Mouse (Mus musculus): ENCODE results near the gene Pum2. TPM values are rescaled to one million over a fixed set of nuclear protein-coding genes. Genes with fewer than 3 reads are reported as not detected.

The Pum2 gene
- polyA plus RNA-seq, 1 experiment from 2014 or later, result 54.8 TPM

GRCm38 (mm10) chr12:8770946-8771843 is 97.3 kb downstream of the Pum2 start, which contains the start of gene Sdc1:
TSS of gene Sdc1 (plus strand) at chr12:8771323.
- peak within 1 kb of the TSS; percentile 96 for H3K27ac ChIP-seq
- peak within 1 kb of the TSS; percentile 82 for H3K4me2 ChIP-seq (replicated peaks)
- peak within 1 kb of the TSS; percentile 79 for H3K4me3 ChIP-seq
- H3K9ac ChIP-seq, result peak within 1 kb of the TSS; percentile 92
- H3K4me1 ChIP-seq, result peaks cover 36% of the 10 kb centered on the region
- H3K36me3 ChIP-seq, result 0 out of 2 replicates have a peak, but pooled peaks cover 4% of the 10 kb centered on the region
- peak; percentile 93 for ATAC-seq (ENCODE audit: low FRiP score, low read depth)
- no peaks in the 10 kb centered on the region for H3K27me3 ChIP-seq
- no peaks in the 10 kb centered on the region for H3K9me3 ChIP-seq
- under 1% methylated on average over 66 of the region's 67 CpGs for WGBS

GRCm38 (mm10) chr12:8771844-8772380 is 98.0 kb downstream of the Pum2 start:
- under 1% methylated on average over 37 of the region's 37 CpGs for WGBS

GRCm38 (mm10) chr12:8772451-8773143 is 98.7 kb downstream of the Pum2 start:
- WGBS, result under 1% methylated on average over 50 of the region's 55 CpGs
- Histone ChIP-seq H3K4me3 (peak overlapping the region; percentile 79), H3K4me1 (peaks cover 50% of the 10 kb centered on the region), H3K4me2 (replicated peaks) (peak overlapping the region; percentile 82), H3K27ac (peak overlapping the region; percentile 96), H3K9ac (peak overlapping the region; percentile 92), H3K27me3 (no peaks in the 10 kb centered on the region), H3K36me3 (0 out of 2 replicates have a peak, but pooled peaks cover 4% of the 10 kb centered on the region), H3K9me3 (no peaks in the 10 kb centered on the region)
- ATAC-seq (ENCODE audit: low FRiP score, low read depth), result peak; percentile 29

More at GRCm38 (mm10) chr12:8771844-8772380, 98.0 kb downstream of the Pum2 start:
- Histone ChIP-seq H3K4me1 (peaks cover 43% of the 10 kb centered on the region), H3K27ac (peak overlapping the region; percentile 96), H3K9ac (peak overlapping the region; percentile 92), H3K9me3 (no peaks in the 10 kb centered on the region), H3K4me3 (peak overlapping the region; percentile 79), H3K36me3 (0 out of 2 replicates have a peak, but pooled peaks cover 4% of the 10 kb centered on the region), H3K27me3 (no peaks in the 10 kb centered on the region), H3K4me2 (replicated peaks) (peak overlapping the region; percentile 82)
- no peak for ATAC-seq (ENCODE audit: low FRiP score, low read depth)

GRCm38 (mm10) chr12:8773336-8773735 is 99.4 kb downstream of the Pum2 start:
- H3K4me2 ChIP-seq (replicated peaks), result peak overlapping the region; percentile 82
- peak overlapping the region; percentile 96 for H3K27ac ChIP-seq
- no peak for ATAC-seq (ENCODE audit: low FRiP score, low read depth)
- peaks cover 57% of the 10 kb centered on the region for H3K4me1 ChIP-seq
- peaks cover 10% of the 10 kb centered on the region; the same call in 1 of the 2 replicates for H3K36me3 ChIP-seq
- H3K9me3 ChIP-seq, result no peaks in the 10 kb centered on the region
- 10% methylated on average over 6 of the region's 6 CpGs for WGBS
- peak overlapping the region; percentile 92 for H3K9ac ChIP-seq
- no peaks in the 10 kb centered on the region for H3K27me3 ChIP-seq
- H3K4me3 ChIP-seq, result peak overlapping the region; percentile 79

- H3K4me2 ChIP-seq (replicated peaks), result peak overlapping the region; percentile 82
- H3K36me3 ChIP-seq, result peaks cover 17% of the 10 kb centered on the region; the same call in 1 of the 2 replicates
- no peak for ATAC-seq (ENCODE audit: low FRiP score, low read depth)
- no peaks in the 10 kb centered on the region for H3K9me3 ChIP-seq
- no peaks in the 10 kb centered on the region for H3K27me3 ChIP-seq
- peak overlapping the region; percentile 92; the same call in 1 of the 2 replicates for H3K9ac ChIP-seq
- H3K27ac ChIP-seq, result no peak overlapping the region
- H3K4me3 ChIP-seq, result peak overlapping the region; percentile 79
- peaks cover 65% of the 10 kb centered on the region for H3K4me1 ChIP-seq
These were observed 100.2 kb downstream of the Pum2 start for GRCm38 (mm10) chr12:8774183-8774582.

- peaks cover 83% of the 10 kb centered on the region for H3K4me1 ChIP-seq
- H3K4me3 ChIP-seq, result no peak overlapping the region
- no peaks in the 10 kb centered on the region for H3K9me3 ChIP-seq
- H3K4me2 ChIP-seq (replicated peaks), result peak overlapping the region; percentile 20; the same call in 1 of the 2 replicates
- 81% methylated on average over 7 of the region's 7 CpGs for WGBS
- no peaks in the 10 kb centered on the region for H3K27me3 ChIP-seq
- H3K9ac ChIP-seq, result 0 out of 2 replicates have a peak overlapping the region, but pooled peaks have one; percentile 53
- no peak overlapping the region for H3K27ac ChIP-seq
- H3K36me3 ChIP-seq, result peaks cover 19% of the 10 kb centered on the region; the same call in 1 of the 2 replicates
- no peak for ATAC-seq (ENCODE audit: low FRiP score, low read depth)
These were observed 102.3 kb downstream of the Pum2 start for GRCm38 (mm10) chr12:8776206-8776605.

GRCm38 (mm10) chr12:8776741-8777140 is 102.8 kb downstream of the Pum2 start:
- peaks cover 88% of the 10 kb centered on the region for H3K4me1 ChIP-seq
- no peak overlapping the region for H3K27ac ChIP-seq
- H3K9ac ChIP-seq, result no peak overlapping the region
- no peaks in the 10 kb centered on the region for H3K9me3 ChIP-seq
- ATAC-seq (ENCODE audit: low FRiP score, low read depth), result no peak
- no peak overlapping the region for H3K4me2 ChIP-seq (replicated peaks)
- WGBS, result 92% methylated on average over 3 of the region's 3 CpGs
- no peak overlapping the region for H3K4me3 ChIP-seq
- H3K27me3 ChIP-seq, result no peaks in the 10 kb centered on the region
- peaks cover 22% of the 10 kb centered on the region; the same call in 1 of the 2 replicates for H3K36me3 ChIP-seq

GRCm38 (mm10) chr12:8778106-8778505 is 104.2 kb downstream of the Pum2 start:
- H3K4me3 ChIP-seq, result no peak overlapping the region
- WGBS, result 86% methylated on average over 7 of the region's 7 CpGs
- no peak overlapping the region for H3K4me2 ChIP-seq (replicated peaks)
- H3K27ac ChIP-seq, result no peak overlapping the region
- no peaks in the 10 kb centered on the region for H3K27me3 ChIP-seq
- no peaks in the 10 kb centered on the region for H3K9me3 ChIP-seq
- peaks cover 22% of the 10 kb centered on the region; the same call in 1 of the 2 replicates for H3K36me3 ChIP-seq
- H3K4me1 ChIP-seq, result peaks cover 99% of the 10 kb centered on the region
- H3K9ac ChIP-seq, result peak overlapping the region; percentile 39; the same call in 1 of the 2 replicates
- ATAC-seq (ENCODE audit: low FRiP score, low read depth), result no peak

- no peak overlapping the region for H3K4me2 ChIP-seq (replicated peaks)
- peak overlapping the region; percentile 40; the same call in 1 of the 2 replicates for H3K27ac ChIP-seq
- 71% methylated on average over 4 of the region's 4 CpGs for WGBS
- H3K9me3 ChIP-seq, result no peaks in the 10 kb centered on the region
- no peak overlapping the region for H3K4me3 ChIP-seq
- H3K9ac ChIP-seq, result no peak overlapping the region
- H3K27me3 ChIP-seq, result no peaks in the 10 kb centered on the region
- H3K36me3 ChIP-seq, result peaks cover 24% of the 10 kb centered on the region; the same call in 1 of the 2 replicates
- no peak for ATAC-seq (ENCODE audit: low FRiP score, low read depth)
- H3K4me1 ChIP-seq, result peaks cover 98% of the 10 kb centered on the region
These were observed 105.9 kb downstream of the Pum2 start for GRCm38 (mm10) chr12:8779851-8780250.

GRCm38 (mm10) chr12:8781121-8781520 is 107.2 kb downstream of the Pum2 start:
- H3K9ac ChIP-seq, result no peak overlapping the region
- H3K4me3 ChIP-seq, result no peak overlapping the region
- H3K9me3 ChIP-seq, result no peaks in the 10 kb centered on the region
- H3K4me1 ChIP-seq, result peaks cover 98% of the 10 kb centered on the region
- H3K27me3 ChIP-seq, result no peaks in the 10 kb centered on the region
- peaks cover 24% of the 10 kb centered on the region; the same call in 1 of the 2 replicates for H3K36me3 ChIP-seq
- no peak overlapping the region for H3K4me2 ChIP-seq (replicated peaks)
- H3K27ac ChIP-seq, result peak overlapping the region; percentile 40; the same call in 1 of the 2 replicates
- 54% methylated on average over 7 of the region's 7 CpGs for WGBS
- ATAC-seq (ENCODE audit: low FRiP score, low read depth), result no peak

GRCm38 (mm10) chr12:8781681-8782378 is 107.9 kb downstream of the Pum2 start:
- Histone ChIP-seq H3K36me3 (peaks cover 24% of the 10 kb centered on the region; the same call in 1 of the 2 replicates), H3K9me3 (no peaks in the 10 kb centered on the region), H3K27me3 (no peaks in the 10 kb centered on the region), H3K4me2 (replicated peaks) (no peak overlapping the region), H3K27ac (no peak overlapping the region; the same call in 1 of the 2 replicates), H3K4me3 (no peak overlapping the region), H3K9ac (no peak overlapping the region; the same call in 1 of the 2 replicates), H3K4me1 (peaks cover 98% of the 10 kb centered on the region)
- WGBS, result 68% methylated on average over 9 of the region's 9 CpGs
- no peak for ATAC-seq (ENCODE audit: low FRiP score, low read depth)

Data from limb, embryonic 13.5 days (tissue).